Mouse (Mus musculus) NIH3T3 (cell line): ENCODE data around the gene Nipbl.
"Not testable (repeated sequence)": the region's sequence is repeated elsewhere in the genome, so short reads cannot be mapped to it uniquely, and the experiment has no call there.

Experiments used
- DNase-seq: peaks from one replicate; pipeline ENCODE4 v3.0.0-alpha.2; 2012; ENCODE audit warnings: low read depth

The Nipbl gene

DNA sequence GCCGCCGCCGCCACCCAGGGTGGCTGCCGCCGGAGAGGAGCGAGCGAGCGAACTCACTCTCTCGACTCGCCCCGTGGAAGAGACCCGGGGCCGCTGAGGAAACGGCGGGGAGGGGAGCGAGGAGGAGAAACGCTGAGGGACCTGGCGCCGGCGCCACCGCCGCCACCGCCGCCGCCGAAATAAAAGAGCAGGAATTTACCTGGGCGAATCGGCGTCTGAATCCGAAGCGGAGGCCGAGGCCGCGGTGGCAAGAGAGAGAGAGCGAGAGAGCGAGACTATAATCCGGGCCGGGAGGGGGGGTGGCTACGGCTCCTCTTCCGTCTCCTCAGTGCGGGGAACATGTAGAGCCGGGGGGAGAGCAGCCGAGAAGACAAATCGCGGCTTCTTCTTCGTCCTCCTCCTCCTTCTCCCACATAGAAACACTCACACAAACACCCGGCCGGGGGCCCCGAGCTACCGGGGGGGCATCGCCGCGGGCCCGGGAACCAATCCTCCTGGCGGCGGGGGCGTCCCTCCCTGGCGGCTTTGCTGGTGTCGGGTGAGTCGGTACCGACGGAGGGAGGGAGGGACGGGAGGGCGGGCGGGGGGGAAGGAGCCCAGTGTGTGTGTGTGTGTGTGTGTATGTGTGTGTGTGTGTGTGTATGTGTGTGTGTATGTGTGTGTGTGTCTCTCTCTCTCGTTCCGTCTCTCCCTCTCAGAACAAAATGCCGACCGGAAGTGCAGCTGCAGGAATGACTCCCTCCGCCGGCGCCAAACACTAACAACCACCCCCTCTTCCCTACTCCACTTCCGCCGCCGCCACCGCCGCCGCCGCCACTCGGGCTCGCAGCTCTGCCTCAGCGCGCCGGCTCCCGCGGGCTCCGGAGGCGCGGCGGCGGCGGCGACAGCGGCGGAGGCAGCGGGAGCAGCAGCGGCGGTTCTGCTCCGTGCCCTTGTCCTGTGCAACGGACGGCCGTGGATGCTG, at the start of gene Nipbl:
Gene Nipbl, minus strand, starts transcription at position 538 of the 964 bp plus-strand sequence.
- DNase-seq = peak; percentile 95

DNA sequence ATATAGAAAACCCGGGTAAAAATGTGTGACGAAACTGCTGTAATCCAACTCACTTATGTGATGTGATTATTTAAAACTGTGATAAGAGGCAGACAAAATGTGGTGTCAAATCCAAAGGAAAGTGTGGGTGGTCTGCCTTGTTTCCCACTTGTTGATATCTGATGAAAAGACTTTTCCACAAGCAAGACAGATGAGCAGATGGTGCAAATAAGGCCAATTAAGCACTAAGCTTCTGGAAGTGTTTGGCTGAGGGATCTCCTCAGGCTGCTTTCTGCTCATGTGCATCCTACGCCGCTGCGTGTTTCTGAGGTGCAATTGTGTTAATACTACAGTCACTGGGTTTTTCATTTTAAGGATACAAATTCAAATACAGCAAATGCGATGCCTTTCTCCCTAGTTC, 41.0 kb upstream of the Nipbl start:
- DNase-seq = no peak

DNA sequence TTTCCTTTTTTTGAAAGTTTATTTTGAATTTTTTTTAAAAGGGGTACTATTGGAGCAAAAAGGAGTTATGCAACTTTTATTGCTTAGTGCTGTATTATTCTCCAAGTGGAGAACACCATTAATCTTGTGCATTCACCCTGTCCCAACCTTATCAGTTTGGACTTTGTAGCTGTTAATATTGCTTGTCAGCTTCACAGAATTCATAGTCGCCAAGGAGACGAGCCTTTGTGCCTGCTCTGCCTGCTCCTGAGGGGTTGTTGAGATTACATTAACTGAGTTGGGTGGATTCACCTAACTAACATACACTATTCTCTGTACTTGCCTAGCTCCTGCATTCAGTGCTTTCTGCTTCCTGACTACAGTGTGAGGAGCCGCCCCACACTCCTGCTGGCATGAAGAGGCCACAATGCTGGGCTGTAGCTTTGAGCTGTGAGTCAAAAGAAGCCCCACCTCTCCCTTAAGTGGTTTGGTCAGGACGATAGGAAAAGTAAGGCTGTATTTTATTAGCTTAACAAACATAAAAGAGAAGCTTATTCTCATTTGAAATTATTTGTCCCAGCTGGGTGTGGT, 24.8 kb upstream of the Nipbl start:
- DNase-seq = no peak

DNA sequence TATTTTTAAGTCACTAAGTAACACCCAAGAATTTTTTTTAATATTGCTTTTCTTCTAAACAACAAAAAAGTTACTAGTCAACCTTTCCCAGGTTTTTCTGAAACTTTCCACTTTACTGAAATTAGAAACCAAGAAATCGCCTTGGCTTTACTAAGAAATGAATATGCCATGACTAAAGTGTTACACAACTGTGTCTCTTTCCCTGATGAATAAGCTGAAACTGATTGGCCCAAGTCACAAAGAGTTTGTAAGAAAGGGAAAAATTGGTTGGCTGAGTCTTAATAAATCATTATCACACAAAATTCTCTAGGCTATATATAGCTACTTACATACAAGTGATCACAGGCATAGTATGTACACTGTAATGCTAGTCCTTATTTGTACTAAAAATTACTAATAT, 19.3 kb upstream of the Nipbl start:
- peak; percentile 75 for DNase-seq

DNA sequence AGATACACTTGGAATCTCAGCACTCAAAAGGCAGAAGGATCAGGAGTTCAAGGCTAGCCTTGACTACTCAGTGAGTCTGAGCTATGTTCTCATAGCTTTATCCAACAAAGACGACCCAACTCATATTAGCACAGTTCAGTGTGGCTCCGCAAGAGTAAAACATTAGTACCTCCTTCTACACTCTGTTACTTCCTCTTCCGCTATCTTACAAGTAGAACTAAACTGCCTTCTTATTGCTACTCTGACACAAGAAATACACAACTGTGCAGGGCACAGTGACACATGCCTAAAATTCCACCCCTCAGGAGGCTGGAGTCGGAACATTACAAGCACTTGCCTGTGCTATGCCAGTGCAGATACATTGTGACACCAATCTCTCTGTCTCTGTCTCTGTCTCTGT, 18.5 kb upstream of the Nipbl start:
- no peak for DNase-seq

DNA sequence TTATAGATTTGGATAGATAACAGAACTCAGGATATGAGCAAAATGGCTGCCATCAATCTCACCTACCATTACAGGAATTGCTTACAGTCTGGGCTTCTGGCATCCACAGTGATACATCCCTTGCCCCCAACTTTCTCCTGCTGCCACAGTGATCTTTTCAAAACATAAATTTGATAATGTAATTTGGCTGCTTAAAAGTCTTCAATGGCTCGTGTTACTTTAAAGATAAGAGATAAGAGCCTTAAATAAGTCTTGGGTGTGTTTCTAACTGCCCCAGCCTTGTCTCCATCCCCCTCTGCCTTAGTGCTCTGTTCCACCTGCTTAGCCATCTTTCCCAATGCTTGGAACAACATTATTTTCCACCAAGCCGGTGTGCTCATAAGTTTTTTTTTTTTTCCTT, 16.6 kb upstream of the Nipbl start:
- DNase-seq = no peak

DNA sequence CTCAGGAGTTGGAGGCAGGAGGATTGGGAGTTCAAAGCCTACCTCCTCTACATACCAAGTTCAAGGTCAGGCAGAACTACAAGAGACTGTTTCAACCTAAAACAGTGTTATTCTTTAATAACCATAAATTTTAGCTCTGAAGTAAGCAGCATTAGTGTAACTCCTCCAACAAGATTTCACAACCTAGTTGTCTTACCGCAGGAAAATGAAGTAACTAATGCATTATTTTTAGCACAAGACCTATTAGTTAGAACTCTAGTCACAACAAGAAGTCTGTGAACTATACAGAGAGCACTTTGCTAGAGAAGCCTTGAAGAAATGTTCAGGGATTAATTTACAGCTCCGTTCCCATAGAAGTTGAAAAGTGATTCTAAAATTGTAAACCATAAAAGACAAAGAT, 15.7 kb upstream of the Nipbl start:
- DNase-seq = no peak

DNA sequence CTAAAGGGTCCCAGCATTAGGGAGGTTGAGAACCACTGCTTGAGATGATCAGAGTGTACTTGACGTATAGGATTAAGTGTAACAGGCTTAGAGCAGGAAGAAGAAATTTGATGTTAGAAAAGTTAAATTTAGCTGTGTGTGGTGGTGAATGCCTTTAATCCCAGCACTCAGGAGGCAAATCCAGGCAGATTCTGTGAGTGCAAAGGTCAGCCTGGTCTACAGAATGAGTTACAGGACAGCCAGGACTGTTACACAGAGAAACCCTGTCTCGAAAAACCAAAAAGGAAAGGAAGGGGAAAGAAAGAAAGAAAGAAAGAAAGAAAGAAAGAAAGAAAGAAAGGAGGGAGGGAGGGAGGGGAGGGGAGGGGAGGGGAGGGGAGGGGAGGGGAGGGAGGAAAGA, 12.0 kb upstream of the Nipbl start:
- not testable (repeated sequence) for DNase-seq

DNA sequence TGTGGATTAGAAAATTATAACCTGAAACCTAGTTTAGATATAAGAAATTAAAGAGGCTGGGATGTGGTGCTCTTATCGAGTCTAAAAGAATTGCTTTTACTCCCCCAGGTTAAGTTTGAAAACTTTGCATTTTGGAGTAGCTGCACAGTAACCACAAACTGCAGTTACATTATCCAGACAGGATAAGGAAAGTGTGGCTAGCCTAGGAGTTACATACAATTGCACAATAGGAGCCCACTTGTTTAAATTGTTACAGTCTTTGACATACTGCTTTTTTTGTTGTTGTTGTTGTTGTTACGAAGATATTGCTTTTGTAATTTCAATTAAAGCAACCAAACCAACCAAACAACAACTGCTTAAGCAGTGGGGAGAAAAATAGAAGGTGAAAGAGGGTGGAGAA, 11.2 kb upstream of the Nipbl start:
- no peak for DNase-seq

DNA sequence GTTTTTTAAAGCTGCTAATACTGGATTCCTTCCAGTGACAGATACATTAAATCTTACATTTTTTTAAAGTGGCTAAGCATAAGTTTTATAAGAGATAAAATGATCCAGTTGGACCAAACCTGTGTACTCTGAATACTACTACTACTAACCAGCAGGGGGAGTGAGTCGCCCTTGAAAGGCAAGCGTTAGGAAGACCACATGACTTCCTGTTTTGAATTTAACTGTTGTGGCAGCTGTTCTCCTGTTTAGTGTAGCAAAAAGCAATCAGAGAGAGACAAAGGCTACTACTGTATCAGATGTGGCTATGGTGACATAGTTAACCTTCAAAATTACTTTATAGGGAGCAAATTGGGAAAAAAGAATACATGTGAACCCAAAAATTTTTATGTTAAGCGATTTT, 6.8 kb upstream of the Nipbl start:
- peak; percentile 81 for DNase-seq

DNA sequence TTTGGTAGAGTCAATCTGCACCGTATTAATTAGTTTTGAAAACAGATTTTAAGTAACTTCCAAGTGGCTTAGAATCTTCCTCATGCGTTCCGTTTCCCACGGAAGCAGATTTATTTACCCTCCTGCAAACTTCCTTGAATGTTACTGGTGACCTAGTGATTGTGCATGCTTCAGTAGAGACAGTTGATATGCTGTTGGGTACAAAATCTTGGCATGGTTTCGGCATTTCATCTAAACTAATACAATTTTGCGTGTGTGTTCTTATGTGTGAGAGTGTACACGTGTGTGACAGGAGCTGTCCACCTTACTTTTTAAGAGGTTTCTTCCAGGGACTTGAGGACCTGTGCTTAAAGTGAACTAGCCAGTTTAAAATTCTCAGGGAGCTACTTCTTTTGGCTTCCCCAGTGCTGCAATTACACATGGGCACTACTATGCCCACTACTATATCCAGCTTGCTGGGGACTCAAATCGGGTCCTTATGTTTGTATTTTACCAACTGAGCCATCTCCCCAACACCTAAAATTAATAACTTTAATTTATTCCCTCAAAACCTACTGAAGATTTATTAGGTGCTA, 3.0 kb upstream of the Nipbl start:
- no peak for DNase-seq

DNA sequence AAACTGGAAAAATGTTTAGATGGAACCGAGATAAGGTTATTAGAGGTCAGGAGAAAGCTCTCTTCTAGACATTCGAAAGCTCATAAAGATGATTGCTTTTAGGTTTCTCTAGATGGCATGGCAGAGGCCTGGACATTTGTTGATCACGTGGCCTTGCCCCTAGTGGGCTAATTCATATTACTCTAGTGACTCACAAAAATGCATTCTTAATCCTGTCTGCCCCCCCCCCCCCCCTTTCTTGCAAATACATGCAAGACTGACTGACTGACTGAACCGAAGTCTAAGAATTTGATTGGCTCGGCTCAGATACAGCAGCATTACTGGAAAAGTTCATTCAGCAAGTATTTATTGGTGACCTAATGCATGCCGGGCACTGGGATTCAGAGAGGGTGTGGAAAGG, 2.2 kb upstream of the Nipbl start:
- peak; percentile 87 for DNase-seq

DNA sequence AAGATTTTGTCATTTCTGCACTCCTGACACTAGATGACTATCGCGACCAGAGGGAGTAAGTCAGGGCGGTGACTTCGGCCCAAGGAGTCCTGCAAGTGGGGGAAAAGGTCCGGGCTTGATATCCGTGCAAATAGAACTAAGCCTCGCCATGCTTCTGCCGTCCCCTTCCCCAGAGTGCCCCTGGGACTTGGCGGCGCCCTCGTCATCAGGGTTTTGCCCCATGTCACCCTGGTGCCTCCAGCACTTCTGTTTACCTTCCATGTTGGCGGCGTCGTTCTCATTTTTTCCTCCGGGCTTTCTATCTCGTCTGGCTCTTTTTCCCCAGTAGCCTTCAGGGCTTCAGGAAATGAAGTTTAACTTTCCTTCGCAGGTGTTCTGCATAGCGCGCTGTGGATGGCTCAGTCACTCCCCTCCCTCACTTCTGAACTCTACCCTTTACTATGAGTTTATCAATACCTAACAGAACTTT, 1.7 kb upstream of the Nipbl start:
- peak; percentile 17 for DNase-seq

DNA sequence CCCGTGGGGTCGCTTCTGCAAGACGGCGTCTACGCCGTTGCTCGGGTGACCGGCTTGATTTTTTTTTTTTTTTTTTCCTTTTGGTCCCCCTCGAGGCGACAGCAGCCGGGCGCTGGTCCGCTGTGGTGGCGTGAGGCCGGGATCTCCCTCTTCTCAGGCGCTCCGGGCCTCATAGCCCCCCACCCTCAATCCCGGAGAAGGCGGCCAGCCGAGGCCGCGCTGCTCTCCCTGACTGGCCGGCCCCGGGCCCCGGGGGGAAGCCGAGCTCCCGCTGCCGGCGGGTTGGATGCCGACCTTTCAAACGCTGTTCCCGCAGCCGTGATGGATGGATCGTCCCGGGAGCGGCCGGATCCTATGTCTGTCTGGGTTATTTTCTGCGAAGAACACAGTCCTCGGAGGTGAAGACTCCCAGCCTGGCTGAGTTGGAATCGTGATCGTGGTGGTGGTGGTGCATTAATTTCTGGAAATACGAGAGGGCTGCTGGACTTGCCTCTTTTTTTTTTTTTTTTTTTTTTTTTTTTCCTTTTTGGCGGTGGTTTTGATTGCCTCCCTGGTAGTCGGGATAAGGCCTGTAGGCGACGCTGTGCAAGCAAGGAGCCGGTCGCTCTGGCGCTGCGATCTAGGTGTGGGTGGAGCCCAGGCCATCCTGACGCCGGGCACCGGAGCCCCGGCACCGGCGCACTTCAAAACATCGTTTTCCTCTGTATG, 781 bp upstream of the Nipbl start:
- peak; percentile 94 for DNase-seq

DNA sequence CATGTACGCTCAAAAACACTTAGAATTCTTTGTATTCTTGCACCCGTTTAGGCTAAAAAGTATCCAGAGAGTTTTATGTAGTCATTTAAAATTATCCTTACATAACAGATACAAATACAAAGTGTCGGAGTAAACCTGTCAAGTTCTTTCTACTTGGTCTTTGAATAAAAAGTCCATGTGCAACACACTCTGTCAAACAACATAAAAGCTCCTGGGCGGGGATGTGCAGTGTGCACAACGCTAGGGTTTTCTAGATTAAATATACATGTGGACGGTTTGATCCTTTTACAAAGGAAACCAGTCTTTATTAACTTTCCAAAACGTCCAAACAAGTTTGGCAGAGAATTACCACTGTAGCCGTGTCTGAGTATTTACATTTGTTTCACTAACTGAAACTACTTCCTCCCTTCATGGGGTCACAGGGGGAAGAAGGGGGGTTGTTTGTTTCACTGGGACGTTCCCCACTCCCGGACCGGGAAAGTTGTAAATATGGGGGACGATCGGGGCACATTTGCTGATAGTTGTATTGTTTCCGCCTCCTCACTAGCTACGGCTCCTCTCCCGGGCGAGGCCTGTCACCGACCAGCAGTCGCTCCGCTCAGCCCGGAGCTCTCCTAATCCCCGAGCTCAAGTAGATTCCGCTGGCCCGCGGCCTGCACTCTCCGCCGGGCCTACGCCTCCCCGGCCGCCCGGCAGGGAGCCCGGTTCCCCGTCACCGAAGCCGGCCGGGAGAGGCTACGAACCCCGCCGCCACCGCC, 916 bp downstream of the Nipbl start:
- DNase-seq = peak; percentile 75

DNA sequence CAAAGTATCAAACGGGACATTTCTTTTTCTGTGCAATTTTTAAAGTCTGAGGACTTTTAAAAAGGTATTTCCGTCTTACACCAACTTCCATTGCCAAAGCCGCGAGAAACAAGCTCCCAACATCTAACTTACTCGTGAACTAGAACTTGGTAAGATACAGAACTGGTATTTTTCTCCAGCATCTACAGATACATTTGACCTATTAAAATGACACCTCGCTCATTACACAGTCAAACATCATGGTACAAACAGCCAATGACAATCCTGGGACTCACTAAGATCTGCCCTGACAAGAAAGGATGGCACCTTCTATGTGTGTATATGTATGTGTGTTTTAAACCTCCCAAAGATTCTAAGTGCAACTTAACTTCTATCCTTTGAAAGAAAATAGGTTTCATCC, 1.5 kb downstream of the Nipbl start:
- DNase-seq = peak; percentile 36

DNA sequence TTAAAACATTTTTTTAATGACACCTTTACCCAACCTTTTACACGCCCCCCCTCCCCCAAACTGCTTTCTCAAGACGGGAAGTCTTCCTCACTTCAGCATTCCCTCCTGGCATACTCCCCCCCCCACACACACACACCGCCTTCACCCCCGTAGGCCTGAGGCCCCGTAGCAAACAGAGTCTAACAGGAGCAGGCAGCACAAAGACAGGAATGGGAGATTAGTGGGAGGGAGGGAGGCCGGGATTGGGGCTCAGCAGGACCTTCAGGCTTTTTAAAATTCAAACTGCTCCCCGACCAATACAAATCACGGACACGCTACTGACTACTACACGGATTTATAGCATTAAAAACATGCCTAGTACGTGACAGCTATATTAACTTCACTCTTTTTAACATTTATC, 2.1 kb downstream of the Nipbl start:
- peak; percentile 56 for DNase-seq

DNA sequence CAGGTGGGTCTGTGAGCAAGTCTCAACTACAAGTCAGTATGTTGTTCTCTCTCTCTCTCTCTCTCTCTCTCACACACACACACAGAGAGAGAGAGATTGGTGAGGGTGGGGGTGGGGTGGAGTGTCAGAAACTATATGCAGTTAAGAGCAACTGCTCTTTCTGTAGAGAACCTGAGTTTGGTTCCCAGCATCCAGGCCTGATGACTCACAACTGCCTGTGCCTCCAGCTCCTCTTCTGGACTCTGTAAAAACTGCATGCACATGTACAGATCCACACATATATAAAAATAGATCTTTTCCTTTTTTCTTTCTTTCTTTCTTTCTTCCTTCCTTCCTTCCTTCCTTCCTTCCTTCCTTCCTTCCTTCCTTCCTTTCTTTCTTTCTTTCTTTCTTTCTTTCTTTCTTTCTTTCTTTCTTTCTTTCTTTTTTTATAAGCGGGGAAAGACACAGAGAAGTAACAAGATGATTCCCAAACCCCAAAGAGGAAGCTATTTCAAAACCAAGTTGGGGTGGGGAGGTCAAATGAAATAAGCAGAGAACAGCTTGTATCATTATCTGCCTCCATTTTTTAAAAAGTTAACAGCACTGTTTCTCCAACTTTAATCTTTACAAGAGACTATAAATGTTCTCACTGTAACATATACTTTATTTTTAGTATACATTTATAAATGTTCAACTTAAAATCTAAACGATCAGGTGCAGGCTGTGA, 10.9 kb downstream of the Nipbl start:
- DNase-seq = no peak

DNA sequence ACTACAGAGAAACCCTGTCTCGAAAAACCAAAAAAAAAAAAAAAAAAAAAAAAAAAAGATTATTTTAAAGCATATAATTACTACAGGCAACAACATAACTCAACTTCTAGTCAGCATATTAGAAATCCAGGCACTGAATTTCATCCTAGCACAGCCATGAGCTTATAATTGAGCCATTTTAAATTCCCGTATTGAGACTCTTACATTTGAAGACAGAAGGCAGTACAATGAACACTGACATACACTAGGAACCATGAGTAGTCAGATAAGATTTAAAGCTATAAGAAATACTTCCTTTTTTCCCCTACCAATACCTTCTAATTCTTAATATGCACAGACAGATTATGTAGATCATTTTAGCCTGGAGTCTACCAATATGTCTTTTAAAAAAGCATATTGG, 11.7 kb downstream of the Nipbl start:
- DNase-seq = no peak

DNA sequence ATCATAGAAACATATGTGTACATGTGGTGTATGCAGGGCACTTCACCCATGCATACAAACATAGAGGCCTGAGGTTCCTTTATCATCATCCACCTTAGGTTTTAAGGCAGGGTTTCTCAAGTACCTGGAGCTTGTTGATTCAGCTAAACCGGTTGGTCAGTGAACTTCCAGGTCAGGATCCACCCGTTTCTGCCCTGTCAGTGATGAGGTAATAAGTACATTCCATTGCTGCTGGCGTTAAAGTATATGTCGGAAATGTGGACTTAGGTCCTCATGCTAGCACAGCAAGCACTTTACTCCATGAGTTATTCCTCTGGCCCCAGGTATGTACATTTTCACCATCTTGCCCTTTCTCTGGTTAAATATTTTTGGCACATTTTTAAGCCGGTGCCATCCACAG, 14.8 kb downstream of the Nipbl start:
- DNase-seq = no peak

DNA sequence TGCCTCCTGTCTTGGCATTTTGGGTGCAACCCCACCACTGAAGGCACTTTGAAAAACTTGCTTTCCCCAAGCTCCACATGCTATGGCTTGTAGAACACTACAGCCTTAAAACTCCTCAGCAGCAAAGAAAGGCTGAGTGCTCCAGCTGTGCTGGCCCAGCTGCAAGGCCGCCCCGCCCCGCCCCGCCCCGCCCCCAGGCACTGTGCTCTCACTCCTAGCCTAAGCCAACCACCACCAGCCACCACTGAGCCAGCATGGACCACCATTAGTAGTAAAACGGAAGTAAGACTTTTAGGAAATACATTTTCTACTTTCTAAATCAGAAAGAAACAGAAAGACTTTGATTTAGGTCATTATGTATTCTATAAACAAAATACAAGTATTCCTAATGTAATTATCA, 23.4 kb downstream of the Nipbl start:
- DNase-seq = no peak
